Mouse (Mus musculus) spleen, adult 2 months (tissue): ENCODE data around the gene Zc2hc1b. TPM values are rescaled to one million over a fixed set of nuclear protein-coding genes. Genes with fewer than 3 reads are reported as not detected.

Experiments
- DNase-seq, 2 experiments: peaks; one replicate each; pipeline versions ENCODE4 v3.0.0 to v3.0.0-alpha.2; 2012 to 2021; ENCODE audit warnings: low spot score in 2 of 2, low read depth in 1 of 2
- H3K27ac ChIP-seq: fragments of 200-500 bp; 2 replicates; pipeline ENCODE4 v1.5.1; 2012; ENCODE audit warnings: low read length, inconsistent platforms; ENCODE audit not compliant: insufficient read depth
- H3K27me3 ChIP-seq: fragments of 200-500 bp; 2 replicates; pipeline ENCODE4 v1.6.1; 2012; ENCODE audit warnings: mild to moderate bottlenecking, moderate library complexity, low read length, inconsistent platforms; ENCODE audit not compliant: control insufficient read depth, insufficient read depth
- H3K36me3 ChIP-seq: fragments of 200-500 bp; 2 replicates; pipeline ENCODE4 v1.6.1; 2012; ENCODE audit warnings: mild to moderate bottlenecking, low read length, inconsistent platforms; ENCODE audit not compliant: control insufficient read depth, insufficient read depth
- H3K4me1 ChIP-seq: fragments of 200-500 bp; 2 replicates; pipeline ENCODE4 v1.6.1; 2011; ENCODE audit warnings: inconsistent platforms; ENCODE audit not compliant: control insufficient read depth, insufficient read depth, insufficient read length
- H3K4me3 ChIP-seq: fragments of 200-500 bp; 2 replicates; pipeline ENCODE4 v1.5.1; 2011; ENCODE audit warnings: mild to moderate bottlenecking, inconsistent platforms; ENCODE audit not compliant: insufficient read depth, insufficient read length; ENCODE audit errors: extremely low read depth
- CTCF ChIP-seq: fragments of 200-500 bp; IDR thresholded peaks from 2 replicates; pipeline ENCODE4 v1.5.1; 2011; ENCODE audit warnings: mild to moderate bottlenecking, inconsistent platforms; ENCODE audit not compliant: insufficient read depth, insufficient read length, insufficient replicate concordance; ENCODE audit errors: extremely low read depth
- POLR2A ChIP-seq: fragments of 200-500 bp; IDR thresholded peaks from 2 replicates; pipeline ENCODE4 v1.6.1; 2011; ENCODE audit warnings: low read depth, low read length, inconsistent platforms
- WGBS: fragments of 180-500 bp; shearing (Covaris S2); methylation state at CpG from one replicate; pipeline ENCODE4 v1.1.7; 2018; 5-methylcytosine and 5-hydroxymethylcytosine counted together
- polyA plus RNA-seq: library from polyadenylated mRNA; depleted of rRNA; stranded (reverse); fragments of >200 nt; gene quantifications from 2 replicates; pipeline ENCODE4 v1.2.3, GENCODE M21; 2012; rRNA removed

Gene Zc2hc1b
- not detected in 2 replicates for polyA plus RNA-seq

- Histone ChIP-seq H3K4me3 (no peak within 1 kb of the TSS), H3K27ac (no peak within 1 kb of the TSS), H3K27me3 (no peaks in the 10 kb centered on the region), H3K36me3 (peaks cover 34% of the 10 kb centered on the region), H3K4me1 (no peaks in the 10 kb centered on the region)
- no peak for DNase-seq
- TF ChIP-seq POLR2A (no peak), CTCF (no peak)
- 92% methylated on average over 7 of the region's 7 CpGs for WGBS
These were observed at the start of gene Zc2hc1b for GRCm38 (mm10) chr10:13177973-13178624. Gene Zc2hc1b, minus strand, starts transcription at chr10:13178023.

GRCm38 (mm10) chr10:13225377-13226063 is 47.7 kb upstream of the Zc2hc1b start:
- no peak for DNase-seq
- no peaks in the 10 kb centered on the region for H3K36me3 ChIP-seq
- 91% methylated on average over 7 of the region's 7 CpGs for WGBS
- H3K4me3 ChIP-seq: no peak overlapping the region
- no peak overlapping the region for H3K27ac ChIP-seq
- TF ChIP-seq POLR2A (no peak), CTCF (no peak)
- H3K27me3 ChIP-seq: no peaks in the 10 kb centered on the region
- H3K4me1 ChIP-seq: no peaks in the 10 kb centered on the region

GRCm38 (mm10) chr10:13222135-13222534 is 44.3 kb upstream of the Zc2hc1b start:
- Histone ChIP-seq H3K4me3 (no peak overlapping the region), H3K36me3 (no peaks in the 10 kb centered on the region), H3K4me1 (no peaks in the 10 kb centered on the region), H3K27ac (no peak overlapping the region), H3K27me3 (no peaks in the 10 kb centered on the region)
- no peak for TF ChIP-seq CTCF
- TF ChIP-seq POLR2A: no peak
- 90% methylated on average over 3 of the region's 3 CpGs for WGBS
- DNase-seq: no peak

GRCm38 (mm10) chr10:13220061-13220460 is 42.2 kb upstream of the Zc2hc1b start:
- H3K4me3 ChIP-seq: no peak overlapping the region
- no peak overlapping the region for H3K27ac ChIP-seq
- H3K4me1 ChIP-seq: no peaks in the 10 kb centered on the region
- no peaks in the 10 kb centered on the region for H3K36me3 ChIP-seq
- H3K27me3 ChIP-seq: no peaks in the 10 kb centered on the region
- TF ChIP-seq CTCF (no peak), POLR2A (no peak)
- WGBS: 89% methylated on average over 1 of the region's 1 CpGs
- no peak for DNase-seq

GRCm38 (mm10) chr10:13213956-13214355 is 36.1 kb upstream of the Zc2hc1b start:
- H3K27ac ChIP-seq: no peak overlapping the region
- TF ChIP-seq CTCF (no peak), POLR2A (no peak)
- H3K36me3 ChIP-seq: no peaks in the 10 kb centered on the region
- DNase-seq: no peak
- WGBS: 91% methylated on average over 12 of the region's 12 CpGs
- no peak overlapping the region for H3K4me3 ChIP-seq
- H3K4me1 ChIP-seq: no peaks in the 10 kb centered on the region
- H3K27me3 ChIP-seq: no peaks in the 10 kb centered on the region

GRCm38 (mm10) chr10:13212829-13213228 is 35.0 kb upstream of the Zc2hc1b start:
- Histone ChIP-seq H3K4me3 (no peak overlapping the region), H3K36me3 (no peaks in the 10 kb centered on the region), H3K27me3 (no peaks in the 10 kb centered on the region), H3K27ac (no peak overlapping the region), H3K4me1 (no peaks in the 10 kb centered on the region)
- no peak for TF ChIP-seq POLR2A
- TF ChIP-seq CTCF: no peak
- DNase-seq: no peak
- WGBS: 93% methylated on average over 6 of the region's 6 CpGs

GRCm38 (mm10) chr10:13212326-13212725 is 34.5 kb upstream of the Zc2hc1b start:
- TF ChIP-seq POLR2A: no peak
- TF ChIP-seq CTCF: no peak
- DNase-seq: no peak
- no peaks in the 10 kb centered on the region for H3K4me1 ChIP-seq
- H3K27ac ChIP-seq: no peak overlapping the region
- H3K27me3 ChIP-seq: no peaks in the 10 kb centered on the region
- no peaks in the 10 kb centered on the region for H3K36me3 ChIP-seq
- WGBS: 91% methylated on average over 9 of the region's 9 CpGs
- H3K4me3 ChIP-seq: no peak overlapping the region
